Mouse (Mus musculus): ENCODE measurements at regions not wholly inside any gene's neighbourhood (a gene's known extent, or its start where the extent isn't known, plus 50 kb on each side); places are given as distances from the start of the nearest gene placed in this dataset.

- no peak for DNase-seq (ENCODE audit: low read depth, low spot score)
These were observed 56.3 kb upstream of the Pitx1 start for GRCm38 (mm10) chr13:55892250-55892649.

- DNase-seq (ENCODE audit: low read depth, low spot score): no peak
These were observed 51.2 kb upstream of the Pitx1 start for GRCm38 (mm10) chr13:55887099-55887736.
